Mouse (Mus musculus) lung, adult 2 months (tissue): ENCODE measurements around the gene Rnf182.

Experiments used
- CTCF ChIP-seq: fragments of 200-500 bp; IDR thresholded peaks from 2 replicates; pipeline ENCODE4 v1.5.1; 2011; ENCODE audit warnings: mild to moderate bottlenecking, low read length, control low read depth; ENCODE audit not compliant: insufficient read depth
- POLR2A ChIP-seq: fragments of 200-500 bp; IDR thresholded peaks from 2 replicates; pipeline ENCODE4 v1.6.1; 2011; ENCODE audit warnings: low read depth, mild to moderate bottlenecking, control low read depth, low read length, borderline replicate concordance; ENCODE audit errors: extremely low read depth

DNA sequence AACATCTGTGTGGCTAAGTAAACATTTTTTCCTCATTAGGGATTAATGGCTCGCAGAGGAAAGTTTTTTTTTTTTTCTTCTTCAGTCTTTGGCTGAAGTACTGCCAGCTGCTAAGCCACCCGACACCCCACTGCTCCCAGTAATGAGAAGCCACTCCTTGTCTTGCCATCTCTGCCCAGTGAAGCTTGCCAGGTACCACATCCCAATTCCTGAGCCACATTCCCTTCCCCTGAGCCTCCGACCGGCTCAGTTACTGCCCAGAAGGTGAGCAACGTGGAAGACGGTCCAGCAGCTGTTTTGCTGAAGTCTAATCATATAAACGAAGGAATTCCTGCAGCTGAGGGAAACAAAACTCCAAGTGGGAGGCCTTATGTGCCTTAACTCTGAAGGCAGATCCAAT, 88.0 kb downstream of the Rnf182 start:
- TF ChIP-seq POLR2A (no peak), CTCF (no peak)
